Mouse (Mus musculus): ENCODE measurements around the gene Tuba4a. TPM values are rescaled to one million over a fixed set of nuclear protein-coding genes. Genes with fewer than 3 reads are reported as not detected.

Tuba4a gene
- 100 to 1,000 TPM in 1 of 2 experiments, 10 to 100 TPM in 1; 48.9 to 119 TPM for total RNA-seq (2021)
- long read RNA-seq, experiment 1, transcript Tuba4a-202 (4 exons, 2,840 nt) = major isoform, 43 of 52 reads
- long read RNA-seq, experiment 1, partial matches to known transcripts = 4 of 52 reads
- long read RNA-seq, experiment 1, other reads (novel, unspliced or antisense) = 1 of 52 reads
- long read RNA-seq, experiment 2, transcript Tuba4a-202 (4 exons, 2,840 nt) = major isoform, 33 of 49 reads
- long read RNA-seq, experiment 2, partial matches to known transcripts = 4 of 49 reads
- long read RNA-seq, experiment 2, other reads (novel, unspliced or antisense) = 11 of 49 reads

DNA sequence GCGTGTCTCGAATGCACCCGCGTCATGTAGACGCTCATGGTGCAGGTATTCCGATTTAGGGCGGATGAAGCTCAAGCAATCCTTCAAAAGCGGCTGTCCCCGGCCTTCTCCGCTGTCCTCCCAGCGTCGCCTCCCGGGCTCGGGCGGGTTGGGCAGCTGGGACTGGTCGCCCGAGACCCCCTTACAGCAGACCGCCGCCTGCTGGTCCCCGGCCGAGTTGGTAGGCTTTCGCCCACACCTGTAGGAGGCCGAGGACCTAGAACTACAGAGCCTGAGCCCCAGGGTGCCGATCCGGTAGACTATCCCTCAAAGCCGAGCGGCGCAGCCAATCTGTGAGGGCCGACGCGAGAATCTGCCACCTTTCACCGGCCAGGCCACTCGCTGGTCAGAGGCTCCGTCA is at the start of gene Tuba4a:
TSS of gene Tuba4a (minus strand) at position 335 of the 400 bp plus-strand sequence.
- DNase-seq (ENCODE audit: low spot score in 2 of 2) = peak in 1 of 2 experiments; percentile 44

DNA sequence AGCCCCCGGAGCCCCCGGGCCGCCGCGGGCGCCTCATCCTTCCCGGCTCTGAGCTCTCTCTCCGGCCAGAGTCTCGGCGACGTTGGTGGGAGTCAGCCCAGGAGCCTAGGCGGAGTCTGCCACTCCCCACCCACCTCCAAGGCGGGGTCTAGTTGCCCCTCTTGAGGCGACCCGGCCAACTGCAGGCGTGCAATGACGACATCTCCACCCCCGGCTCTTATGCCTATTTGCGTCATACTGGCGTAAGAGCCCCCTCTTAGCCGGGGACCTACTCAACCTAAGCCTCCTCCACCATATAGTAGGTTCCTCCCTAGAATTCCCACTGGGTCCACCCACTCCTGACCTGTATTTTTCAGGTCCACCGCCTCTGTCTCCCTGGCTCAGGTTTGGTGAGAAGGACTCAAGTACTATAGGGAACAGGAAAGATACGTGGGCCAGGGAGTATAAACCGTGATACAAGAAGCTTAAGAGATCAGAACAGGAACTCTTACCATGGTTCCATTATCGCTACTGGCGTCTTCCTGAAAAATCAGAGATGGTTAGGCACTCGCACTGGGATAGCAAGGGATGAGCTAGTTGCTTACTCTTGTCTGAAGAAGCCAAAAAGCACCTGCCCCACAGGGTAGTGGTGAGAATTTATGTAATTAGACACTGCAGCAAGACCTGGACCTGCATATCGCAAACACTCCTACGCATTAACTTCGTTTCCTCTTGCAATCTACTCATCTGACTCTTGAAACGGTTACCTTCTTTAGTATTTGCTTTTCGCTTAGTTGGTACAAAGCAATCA is 44.6 kb upstream of the Tuba4a start, which contains the start of gene Ptprn:
TSS of gene Ptprn (minus strand) at position 412 of the 790 bp plus-strand sequence.
- no peak for DNase-seq (ENCODE audit: low spot score in 2 of 2)

DNA sequence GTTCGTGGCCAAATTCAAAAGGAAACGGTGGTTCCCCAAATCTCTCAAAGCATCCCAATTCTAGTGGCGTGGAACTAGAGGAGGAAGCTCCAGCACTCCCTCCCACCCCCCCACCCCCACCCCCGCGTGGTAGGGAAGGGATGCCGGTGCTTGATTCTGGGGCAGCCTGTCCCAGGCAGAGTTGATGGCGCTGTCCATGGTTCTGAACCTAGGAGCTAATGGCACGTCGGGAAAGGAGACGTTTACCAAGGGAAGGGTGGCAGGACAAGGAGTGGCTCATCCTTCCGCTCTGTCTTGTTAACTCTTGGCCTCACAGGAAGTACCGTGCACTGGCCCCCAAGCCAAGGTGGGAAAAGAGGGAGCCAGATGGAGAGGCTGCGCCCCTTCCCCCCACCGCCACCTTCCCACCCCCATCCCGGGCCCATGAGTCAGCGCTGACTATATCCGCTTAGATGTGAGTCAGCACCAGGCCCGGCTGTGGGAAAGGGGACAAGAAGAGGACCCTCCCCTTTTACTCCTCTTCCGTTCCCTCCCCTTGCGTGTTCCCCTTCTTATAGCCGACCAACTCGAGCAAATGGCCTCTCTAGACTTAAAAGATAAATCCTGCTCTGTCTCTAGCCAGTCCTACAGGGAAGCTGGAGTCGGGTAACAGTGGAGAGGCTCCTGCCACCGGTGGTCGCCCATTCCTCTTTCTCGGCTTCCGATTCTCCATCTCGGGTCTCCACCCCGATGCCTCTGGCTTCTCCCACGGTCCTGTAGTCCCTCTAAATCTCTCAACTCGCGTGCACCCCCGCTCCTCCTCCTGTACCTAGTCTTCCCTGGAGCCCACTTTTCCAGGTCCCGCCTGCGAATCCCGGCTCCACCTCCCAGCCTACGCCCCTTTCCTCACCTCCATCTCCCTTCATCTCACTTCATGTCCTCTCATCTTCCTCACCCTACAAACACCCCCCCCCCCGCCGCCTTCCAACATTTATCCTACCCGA is 43.6 kb upstream of the Tuba4a start:
- DNase-seq (ENCODE audit: low spot score in 2 of 2) = peak; percentile 63 to 68

DNA sequence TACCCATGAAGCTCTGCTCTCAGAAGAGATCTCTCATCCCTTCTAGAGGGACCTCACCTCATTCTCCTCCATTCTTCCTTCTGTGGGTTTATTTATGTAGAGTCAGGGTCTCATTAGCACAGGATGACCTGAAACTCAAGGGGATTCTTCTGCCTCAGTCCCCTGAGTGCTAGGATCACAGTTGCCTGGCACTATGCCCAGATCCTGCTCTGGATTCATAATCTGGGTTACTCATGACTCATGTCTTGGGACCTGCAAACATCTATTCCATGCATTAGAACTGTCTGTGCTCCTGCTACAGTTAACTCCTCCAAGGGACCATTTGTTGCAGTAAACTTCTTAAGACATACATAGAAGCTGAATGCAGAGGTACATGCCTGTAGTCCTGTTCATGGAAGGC is 41.6 kb upstream of the Tuba4a start:
- no peak for DNase-seq (ENCODE audit: low spot score in 2 of 2)

DNA sequence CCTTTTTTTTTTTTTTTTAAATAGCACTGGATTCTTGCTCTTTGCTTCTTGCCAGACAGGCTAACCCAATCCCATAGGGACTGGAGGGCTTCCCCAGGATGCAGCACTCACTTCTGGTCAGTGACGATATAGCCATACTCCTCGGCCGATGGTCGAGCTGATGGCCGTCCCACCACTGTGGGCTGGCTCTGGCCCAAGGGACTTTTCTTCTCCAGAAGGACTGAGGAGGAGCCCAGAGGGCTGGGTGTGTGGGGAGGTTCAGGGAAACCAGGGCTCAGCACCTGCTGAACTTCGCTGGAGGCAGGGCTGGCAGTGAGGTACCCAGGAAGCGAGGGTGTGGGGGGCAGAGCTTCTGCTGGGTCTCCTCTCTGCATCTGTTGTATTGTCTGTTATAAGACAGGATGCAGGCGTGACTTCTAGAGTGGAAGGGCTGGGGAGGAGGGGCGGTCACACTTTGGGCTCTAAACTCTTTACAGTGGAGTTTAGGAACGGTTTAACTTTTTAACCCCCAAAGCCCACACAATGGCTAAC is 35.9 kb upstream of the Tuba4a start:
- no peak for DNase-seq (ENCODE audit: low spot score in 2 of 2)

DNA sequence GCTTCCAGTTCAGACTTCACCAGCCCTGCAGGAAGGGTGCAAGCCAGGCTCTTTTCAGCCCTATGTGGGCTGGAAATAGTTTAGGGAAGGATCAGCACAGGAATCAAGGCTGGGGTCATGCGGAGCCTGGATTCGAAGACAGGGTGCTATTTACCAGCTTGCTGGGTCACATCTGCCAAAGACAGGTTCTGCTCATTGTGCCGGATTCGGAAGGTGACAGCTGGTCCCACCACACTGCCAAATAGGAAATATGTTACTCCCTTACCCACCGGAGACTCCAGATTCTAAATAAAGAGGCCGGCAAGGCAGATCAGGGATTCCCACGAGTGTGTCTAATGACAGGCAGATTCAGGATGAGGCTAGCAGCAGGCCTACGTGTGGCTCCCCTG is 35.0 kb upstream of the Tuba4a start:
- DNase-seq (ENCODE audit: low spot score in 2 of 2) = no peak

DNA sequence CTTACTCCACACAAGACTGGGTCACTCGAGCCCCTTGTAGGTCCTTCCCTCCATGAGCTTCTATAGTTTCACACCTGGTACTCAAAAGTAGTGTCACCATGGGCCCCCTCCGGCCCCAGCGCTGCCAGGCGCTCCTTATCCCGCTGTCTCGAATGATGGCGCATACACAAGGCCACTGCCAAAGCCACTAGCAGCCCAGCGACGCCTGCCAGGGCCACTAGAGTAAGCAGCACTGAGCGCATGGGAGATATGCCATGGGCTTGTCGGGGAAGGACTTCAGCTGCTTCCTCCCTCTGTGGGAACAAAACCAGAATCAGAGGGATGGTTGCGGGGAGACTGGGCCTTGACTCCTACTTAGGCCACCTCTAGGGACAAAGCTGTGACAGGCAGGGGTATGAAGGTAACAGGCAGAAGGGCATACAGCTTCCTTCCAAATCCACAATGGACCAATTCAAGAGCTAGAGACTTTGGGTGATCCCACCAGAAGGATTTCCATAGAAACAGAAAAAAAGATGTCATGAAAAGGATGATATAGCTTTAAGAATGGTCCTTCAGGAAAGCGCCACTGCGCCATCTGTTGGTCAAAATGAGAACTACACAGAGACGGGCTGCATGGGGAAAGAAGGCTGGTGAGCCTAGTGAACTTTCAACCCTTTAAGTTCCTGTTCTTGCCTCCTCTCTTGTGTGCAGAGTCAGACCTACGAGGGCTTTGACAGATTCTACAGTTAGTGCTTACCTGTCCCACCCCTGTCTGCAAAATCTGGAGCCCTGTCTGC is 34.4 kb upstream of the Tuba4a start:
- peak; percentile 86 to 88 for DNase-seq (ENCODE audit: low spot score in 2 of 2)

DNA sequence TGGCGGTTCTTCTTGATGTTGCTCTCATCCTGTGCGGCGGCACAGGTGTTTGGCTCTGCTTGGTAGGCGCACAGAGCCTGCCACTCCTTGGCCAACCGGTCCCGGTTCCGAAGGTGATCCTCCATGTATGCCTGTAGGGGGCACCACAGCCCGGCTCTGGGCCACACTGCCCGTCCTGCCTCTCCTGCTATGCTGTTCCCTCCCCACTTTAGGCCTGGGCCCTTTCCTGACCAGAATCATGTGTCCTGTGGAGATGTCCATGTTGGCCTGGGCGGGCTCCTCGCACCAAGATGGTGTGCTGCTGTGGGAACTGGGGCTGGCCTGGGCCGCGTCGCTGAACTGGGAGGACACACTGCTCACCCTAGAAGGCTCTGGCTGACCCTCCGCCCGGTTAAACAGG is 33.4 kb upstream of the Tuba4a start:
- DNase-seq (ENCODE audit: low spot score in 2 of 2) = no peak

DNA sequence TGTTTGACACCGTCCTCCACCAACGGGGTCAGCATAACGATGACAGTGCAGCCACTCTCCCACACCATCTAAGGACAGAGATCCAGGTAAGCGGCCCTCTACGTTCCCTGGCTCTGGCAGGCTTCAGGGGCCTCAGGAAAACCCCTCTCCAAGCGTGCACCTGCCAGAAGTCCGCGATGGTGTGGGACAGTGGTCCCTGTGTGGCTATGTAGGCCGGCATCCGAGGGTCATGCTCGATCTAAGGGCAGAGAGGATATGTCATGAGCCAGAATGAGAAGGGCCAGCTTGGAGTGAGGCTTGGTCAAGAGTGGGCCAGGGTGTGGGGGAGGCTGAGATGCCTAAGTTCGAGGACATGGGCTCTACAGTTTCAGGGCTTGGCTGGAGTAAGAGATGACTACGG is 32.6 kb upstream of the Tuba4a start:
- no peak for DNase-seq (ENCODE audit: low spot score in 2 of 2)

DNA sequence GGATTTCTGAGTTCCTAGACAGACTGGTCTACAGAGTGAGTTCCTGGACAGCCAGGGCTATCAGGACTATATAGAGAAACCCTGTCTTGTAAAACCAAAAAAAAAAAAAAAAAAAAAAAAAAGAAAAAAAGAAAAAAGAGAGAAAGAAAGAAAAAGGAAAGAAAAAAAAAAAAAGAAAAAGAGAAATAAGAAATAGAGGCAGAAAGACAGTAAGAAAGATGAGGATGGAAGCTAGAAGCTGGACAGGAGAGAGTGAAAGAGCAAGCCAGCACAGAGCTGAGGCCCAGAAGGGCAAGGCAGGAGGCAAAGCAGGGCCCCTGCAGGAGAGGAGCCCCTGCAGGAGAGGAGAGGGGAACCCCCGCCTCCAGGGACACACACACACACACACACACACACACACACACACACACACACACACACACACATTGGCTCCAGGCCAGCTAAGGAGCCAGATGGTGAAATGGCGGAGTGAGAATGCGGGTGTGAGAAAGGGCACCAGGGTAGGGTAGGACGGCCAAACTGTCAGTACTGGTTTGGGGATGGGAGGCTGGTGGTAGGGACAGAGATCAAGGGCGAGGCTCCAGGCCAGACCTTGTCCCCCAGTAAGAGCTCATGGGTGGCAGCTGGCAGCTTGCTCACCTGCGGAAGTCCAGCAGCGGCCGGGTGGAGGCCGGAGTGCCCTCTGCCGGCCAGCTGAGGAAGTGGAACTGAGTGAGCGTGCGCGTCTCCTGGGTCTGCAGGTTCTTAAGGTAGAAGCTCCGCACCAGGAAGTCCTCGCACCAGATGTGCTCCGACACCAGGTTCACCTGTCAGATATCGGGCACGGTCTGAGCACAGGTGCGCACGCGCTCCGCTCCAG is 31.7 kb upstream of the Tuba4a start:
- DNase-seq (ENCODE audit: low spot score in 2 of 2) = peak; percentile 78 to 84

DNA sequence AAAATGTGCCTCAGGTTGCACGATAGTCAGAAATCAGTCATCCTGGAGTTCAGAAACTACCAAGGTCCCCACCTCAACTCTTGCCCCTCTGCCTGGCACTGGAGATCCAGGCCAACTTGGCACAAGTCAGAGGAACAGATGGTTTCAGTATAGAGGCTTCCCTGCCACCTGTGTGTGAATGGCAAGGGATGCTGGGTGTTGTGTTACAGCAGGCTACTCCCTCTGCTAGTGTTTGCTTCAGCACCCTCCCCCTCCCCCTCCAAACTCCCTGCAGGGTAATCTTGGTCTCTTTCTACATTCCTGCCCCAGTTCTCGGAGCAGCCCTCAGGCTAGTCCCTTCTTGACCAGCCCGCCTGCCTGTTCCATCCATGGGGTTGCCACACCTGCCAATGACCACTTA is 30.8 kb upstream of the Tuba4a start:
- no peak for DNase-seq (ENCODE audit: low spot score in 2 of 2)

DNA sequence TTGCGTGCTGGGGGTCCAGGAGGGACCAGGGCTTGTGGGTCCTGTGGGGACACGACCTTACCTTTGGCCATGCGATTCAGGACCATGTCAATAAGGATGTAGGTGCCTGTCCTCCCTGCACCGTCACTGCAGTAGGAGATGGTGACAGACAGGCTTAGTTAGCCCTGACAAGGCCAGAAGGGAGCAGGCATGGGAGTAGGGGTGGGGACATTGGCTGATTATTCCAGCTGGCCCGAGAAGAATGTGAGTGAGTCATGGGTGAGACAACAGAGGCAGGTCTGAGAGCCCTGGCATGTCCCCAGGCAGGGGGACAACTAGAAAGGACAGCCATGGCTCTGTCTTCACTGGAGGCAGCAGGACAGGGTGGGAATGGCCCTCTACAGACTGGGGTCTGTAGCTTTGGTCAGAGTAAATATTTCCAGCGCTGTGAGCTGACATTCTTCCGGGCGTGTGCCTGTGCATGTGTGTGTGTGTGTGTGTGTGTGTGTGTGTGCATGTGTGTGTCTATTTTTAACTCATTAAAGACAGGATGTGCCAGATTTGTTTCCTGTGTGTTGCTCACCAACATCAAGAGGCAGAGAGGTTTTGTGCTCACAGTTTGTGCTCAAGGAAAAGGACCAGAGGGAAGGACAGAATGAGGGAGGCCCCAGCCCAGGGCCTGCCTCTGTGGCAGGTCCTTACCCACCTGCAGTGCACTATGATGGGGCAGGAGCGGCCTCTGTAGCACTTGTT is 28.5 kb upstream of the Tuba4a start:
- peak in 1 of 2 experiments; percentile 49 for DNase-seq (ENCODE audit: low spot score in 2 of 2)

DNA sequence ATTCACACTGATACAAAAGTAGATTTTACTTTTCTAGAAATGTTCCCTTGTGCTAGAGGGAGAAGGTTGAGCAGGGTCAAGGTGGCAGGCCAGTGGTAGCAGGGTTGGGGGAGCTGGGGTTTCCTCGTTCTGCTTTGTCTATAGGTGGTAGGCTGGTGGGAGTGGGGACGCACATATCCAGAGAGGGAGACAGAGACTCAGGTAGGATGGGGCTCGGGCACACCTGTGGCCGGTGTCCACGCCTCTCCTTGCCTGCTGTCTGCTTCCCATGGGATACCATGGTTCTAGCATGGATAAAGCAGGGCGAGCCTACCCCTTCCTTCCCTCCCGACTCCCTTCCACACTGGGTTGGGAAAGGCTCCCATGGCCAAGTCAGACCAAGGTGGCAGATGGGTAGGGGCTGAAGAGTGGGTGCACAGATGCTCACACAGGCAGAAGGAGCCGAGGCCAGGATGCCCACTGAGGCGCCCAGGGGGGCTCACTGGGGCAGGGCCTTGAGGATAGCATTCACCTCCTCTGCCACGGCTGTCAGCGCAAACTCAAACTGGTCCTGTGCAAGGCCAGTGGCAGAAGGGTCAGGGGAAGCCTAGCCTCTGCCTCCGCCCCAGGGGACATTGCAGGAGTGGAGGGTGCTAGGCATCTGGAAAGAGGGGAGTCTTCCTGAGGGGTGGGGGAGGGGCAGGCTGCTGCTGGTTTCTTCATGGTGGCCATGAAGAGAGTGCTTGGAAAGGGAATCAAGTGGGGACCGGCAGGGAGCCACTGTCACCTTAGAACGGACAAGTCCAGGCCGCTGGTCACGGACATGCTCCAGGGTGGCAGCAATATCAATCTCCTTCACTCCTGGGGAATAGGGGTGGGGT is 27.6 kb upstream of the Tuba4a start:
- DNase-seq (ENCODE audit: low spot score in 2 of 2) = no peak

DNA sequence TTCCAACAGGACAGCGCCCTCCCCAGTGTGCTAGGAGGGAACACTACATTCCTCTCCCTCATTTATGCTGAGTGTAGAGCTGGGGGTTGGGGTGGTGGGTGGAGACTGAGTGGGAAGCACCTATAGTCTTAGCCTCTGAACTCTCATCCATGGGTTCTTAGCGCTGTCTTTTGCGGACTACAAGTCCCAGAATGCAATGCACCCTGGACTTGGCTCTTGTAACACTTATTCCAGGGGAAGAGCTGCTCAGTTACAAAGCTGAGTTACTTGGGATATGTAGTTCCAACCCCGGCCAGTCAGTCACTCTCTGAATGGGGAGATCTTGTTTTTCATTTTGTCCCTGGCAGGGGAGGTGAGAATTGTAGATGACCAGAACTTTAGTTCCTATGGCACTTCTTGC is 25.2 kb upstream of the Tuba4a start:
- DNase-seq (ENCODE audit: low spot score in 2 of 2) = no peak

DNA sequence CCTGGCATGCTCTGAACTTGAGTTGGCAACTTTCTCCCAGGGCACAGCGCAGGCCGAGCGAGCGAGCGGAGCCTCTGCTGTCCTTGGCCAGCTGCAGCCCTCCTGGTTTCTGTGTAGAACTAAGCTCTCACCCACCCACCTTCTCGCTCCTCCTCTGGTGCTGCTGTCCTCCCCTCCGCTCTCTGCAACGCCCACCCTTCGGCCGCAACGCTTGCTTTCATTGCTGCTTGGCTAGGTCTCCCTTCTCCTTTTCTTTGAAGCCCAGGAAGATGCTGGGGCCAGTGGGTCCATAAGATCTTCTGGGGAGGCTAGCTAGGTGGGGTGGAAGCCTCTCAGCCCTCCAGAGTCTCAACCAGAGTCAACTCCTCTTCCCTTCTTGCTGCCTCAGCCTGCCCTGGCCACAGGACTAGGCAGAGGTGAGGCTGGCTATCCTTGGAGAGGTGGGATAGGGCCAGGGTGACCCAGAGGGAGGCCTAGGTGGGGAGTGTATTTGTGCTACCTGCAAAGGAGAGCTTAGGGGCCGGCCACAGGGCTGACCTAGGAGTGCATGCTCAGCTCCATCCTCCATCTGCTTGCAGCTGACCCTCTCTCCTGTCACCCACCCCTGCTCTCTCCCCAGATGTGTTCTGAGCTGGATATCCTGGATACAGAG is 24.6 kb upstream of the Tuba4a start:
- DNase-seq (ENCODE audit: low spot score in 2 of 2) = no peak

DNA sequence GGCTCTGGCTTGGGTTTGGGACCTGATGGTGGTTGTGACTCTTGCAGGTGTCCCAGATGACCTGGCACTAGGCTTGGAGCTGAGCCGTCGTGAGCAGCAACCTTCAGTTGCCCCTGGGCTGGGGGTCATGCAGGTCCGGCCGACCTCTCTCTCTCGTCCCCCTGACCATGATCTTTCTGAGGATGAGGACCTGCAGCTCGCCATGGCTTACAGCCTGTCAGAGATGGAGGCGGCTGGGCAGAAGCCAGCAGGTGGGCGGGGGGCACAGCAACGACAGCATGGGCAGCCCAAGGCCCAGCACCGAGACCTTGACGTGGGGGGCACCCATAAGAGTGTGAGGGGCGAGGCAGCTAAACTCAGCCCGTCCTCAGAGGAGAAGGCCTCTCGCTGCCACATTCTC is 23.7 kb upstream of the Tuba4a start:
- no peak for DNase-seq (ENCODE audit: low spot score in 2 of 2)

DNA sequence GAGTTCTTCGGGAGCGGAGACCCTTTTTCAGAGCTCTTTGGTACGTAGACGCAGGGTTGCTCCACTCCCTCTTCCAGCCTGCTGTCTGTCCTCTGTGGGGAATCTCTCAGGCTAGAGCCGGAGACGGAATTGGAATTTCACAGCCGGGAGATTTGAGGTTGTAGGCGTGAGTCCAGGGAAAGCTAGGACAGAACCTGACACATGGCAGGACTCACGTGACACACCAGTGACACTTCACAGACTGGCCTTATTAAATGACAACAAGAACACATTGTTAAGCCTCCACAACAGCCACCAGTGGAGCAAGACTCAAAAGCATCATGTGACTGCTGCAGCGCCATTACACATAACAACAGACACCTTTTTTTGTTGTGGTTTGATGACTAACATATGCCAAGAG is 19.9 kb upstream of the Tuba4a start:
- DNase-seq (ENCODE audit: low spot score in 2 of 2) = no peak

Measured in adrenal gland, adult 18-20 months (tissue).